23 mouse cellular contexts compared by ENCODE assay signal in genomic region chr19:46955630-46956029, GRCm38 (mm10). TPM values are rescaled to one million over a fixed set of nuclear protein-coding genes. Genes with fewer than 3 reads are reported as not detected.
DNase-seq lines count a peak whose midpoint lies in the region; ATAC-seq and TF ChIP-seq lines count a peak whose summit lies in the region.
"Had no signal": no experiment of that assay in that cellular context is flagged by ENCODE, and none has a peak within 500 bp of the region (broad histone marks: within the 10 kb centered on the region; RNA-seq: fewer than 3 reads in every experiment).

No protein-coding gene starts in this region.

- ATAC-seq in frontal cortex, adult (ENCODE audit: low TSS enrichment), result peak; percentile 76
- no peak for ATAC-seq in monocyte, adult 5-6 weeks (replicated peaks; ENCODE audit: insufficient number of reproducible peaks, low FRiP score, low TSS enrichment, poor library complexity, severe bottlenecking)
- ATAC-seq: activated CD4-positive, CD25-positive, alpha-beta regulatory T cell, adult 4 months; forebrain, embryonic 13.5 days; forebrain, embryonic 16.5 days; Patski had no signal

- intact Hi-C loops in left cerebral cortex, postnatal 14 days (cut with DNase I), result no loop called here

- TF ChIP-seq CTCF in MEL (IDR thresholded peaks at IDR 0.05 in 2 of 3, conservative IDR thresholded peaks at IDR 0.05 in 1 of 3; ENCODE audit: control insufficient read depth in 1 of 3, insufficient read depth in 1 of 3, low read depth in 2 of 3, low read length in 3 of 3, poor library complexity in 1 of 3, severe bottlenecking in 1 of 3), result no peak; a peak in 1 of 6 replicates

- H3K9ac ChIP-seq in MEL (ENCODE audit: control insufficient read depth, low read depth, low read length, poor library complexity, severe bottlenecking), result no peak overlapping the region
- H3K9ac ChIP-seq: embryonic facial prominence, embryonic 12.5 days; forebrain, embryonic 13.5 days had no signal

- TF ChIP-seq POLR2A in MEL (IDR thresholded peaks at IDR 0.05; ENCODE audit: control insufficient read depth in 1 of 2, insufficient read depth in 1 of 2, low read depth in 1 of 2, low read length in 2 of 2, poor library complexity in 1 of 2), result no peak

- TF ChIP-seq EP300 in MEL (IDR thresholded peaks at IDR 0.05; ENCODE audit: low read depth in 1 of 2, low read length in 2 of 2), result no peak

- DNase-seq in frontal cortex, postnatal 25 days (ENCODE audit: low spot score in 2 of 2), result no peak
- peak; percentile 43 to 63 for DNase-seq in left cerebral cortex, postnatal 14 days (ENCODE audit: low spot score in 2 of 2)
- no peak for DNase-seq in left cerebral cortex, adult 8-10 months (ENCODE audit: low spot score in 2 of 2)
- DNase-seq in MEL (ENCODE audit: low read depth, low spot score), result no peak
- peak; percentile 78 for DNase-seq in brain, adult 2 months (ENCODE audit: low read depth, low spot score)
- DNase-seq in cerebellum, postnatal 10 days, result no peak
- DNase-seq: adrenal gland, adult 8-10 months; adrenal gland, postnatal 14 days; adrenal gland, postnatal 36 days; cerebellum, adult 11 months; cerebellum, adult 18-20 months; cerebellum, adult 8-10 months; cerebellum, adult 9-11 months; cerebellum, postnatal 25 days had no signal

- no peak overlapping the region for H3K4me3 ChIP-seq in MEL (ENCODE audit: control insufficient read depth in 1 of 2, insufficient read depth in 1 of 2, low read depth in 2 of 2, low read length in 2 of 2)
- H3K4me3 ChIP-seq: embryonic facial prominence, embryonic 10.5 days; embryonic facial prominence, embryonic 12.5 days; forebrain, embryonic 13.5 days had no signal

- H3K4me1 ChIP-seq in MEL (ENCODE audit: control insufficient read depth in 1 of 2, insufficient read depth in 2 of 2, low read length in 2 of 2), result peaks cover 20 to 33% of the 10 kb centered on the region in 2 experiments

- TF ChIP-seq RAD21 in MEL (IDR thresholded peaks at IDR 0.05; ENCODE audit: low read depth, low read length), result no peak

- H3K36me3 ChIP-seq in MEL (ENCODE audit: control insufficient read depth in 1 of 2, insufficient read depth in 2 of 2, low read length in 2 of 2), result peaks cover 8 to 41% of the 10 kb centered on the region in 2 experiments

- no peaks in the 10 kb centered on the region for H3K27me3 ChIP-seq in MEL (ENCODE audit: control insufficient read depth in 1 of 2, insufficient read depth in 2 of 2, low read length in 2 of 2)
- H3K27me3 ChIP-seq: embryonic facial prominence, embryonic 12.5 days; forebrain, embryonic 13.5 days; Patski had no signal

- no peaks in the 10 kb centered on the region for H3K9me3 ChIP-seq in MEL (replicated peaks; ENCODE audit: insufficient read depth, low read length)
- H3K9me3 ChIP-seq: embryonic facial prominence, embryonic 10.5 days; embryonic facial prominence, embryonic 12.5 days; forebrain, embryonic 13.5 days had no signal

- peaks cover 70% of the 10 kb centered on the region for H3K79me2 ChIP-seq in MEL (ENCODE audit: control insufficient read depth, insufficient read depth, low read length, poor library complexity)

- no peak overlapping the region for H3K27ac ChIP-seq in MEL (ENCODE audit: control insufficient read depth, low read depth, low read length)
- H3K27ac ChIP-seq: embryonic facial prominence, embryonic 10.5 days; embryonic facial prominence, embryonic 12.5 days; forebrain, embryonic 13.5 days had no signal

TF ChIP-seq in MEL, 35 proteins besides CTCF, POLR2A, EP300 and RAD21:
- no peak; the same call in 1 of the 2 replicates for TF ChIP-seq ZC3H11A (IDR thresholded peaks at IDR 0.05; ENCODE audit: low read depth, low read length)
- TF ChIP-seq USF2 (IDR thresholded peaks at IDR 0.05; ENCODE audit: borderline replicate concordance in 1 of 2, insufficient read depth in 1 of 2, low read depth in 1 of 2, low read length in 2 of 2), result no peak
- TF ChIP-seq TBP (IDR thresholded peaks at IDR 0.05; ENCODE audit: low read depth, low read length), result 0 out of 2 replicates have a peak, but pooled peaks have one; percentile 38

RNA-seq across cellular contexts. Expression of gene Ina, which starts 58.9 kb away (rescaled TPM):
- total RNA-seq in left cerebral cortex, postnatal 14 days (2021), result 100 to 1,000 TPM; 177 to 184 TPM
- total RNA-seq in left cerebral cortex, adult 8-10 months (2022), result 100 to 1,000 TPM; 175 to 187 (median 178) TPM
- total RNA-seq in MEL (2012; rRNA removed), result not detected in 2 replicates
- not detected for polyA plus RNA-seq in MEL (2012; ENCODE audit: insufficient read depth in 1 of 2, insufficient read length in 2 of 2, low read depth in 1 of 2, low replicate concordance in 2 of 2, missing spikeins in 1 of 2)
- total RNA-seq in monocyte, adult 5-6 weeks (2017), result not detected in 3 replicates
- polyA plus RNA-seq: activated CD4-positive, CD25-positive, alpha-beta regulatory T cell, adult 4 months; C2C12 had no signal

RNA-seq across cellular contexts. Expression of gene Nt5c2, which starts 59.3 kb away (rescaled TPM):
- total RNA-seq in left cerebral cortex, postnatal 14 days (2021), result 10 to 100 TPM; 67.1 to 70.7 TPM
- 10 to 100 TPM; 70.8 to 83.9 (median 82.1) TPM for total RNA-seq in left cerebral cortex, adult 8-10 months (2022)
- 64.6 and 65.0 TPM in 2 replicates for total RNA-seq in MEL (2012; rRNA removed)
- polyA plus RNA-seq in MEL (2012; ENCODE audit: insufficient read depth in 1 of 2, insufficient read length in 2 of 2, low read depth in 1 of 2, low replicate concordance in 2 of 2, missing spikeins in 1 of 2), result 100 to 1,000 TPM; 147 to 455 TPM
- total RNA-seq in monocyte, adult 5-6 weeks (2017), result 45.4 to 63.8 TPM (median 58.6 TPM) in 3 replicates

Comparison
In these comparisons a context has a peak if more than half of its experiments do, and no peak if none do; other contexts are left out.
1. DNase-seq: peak in left cerebral cortex, postnatal 14 days (2 of 2) and brain, adult 2 months (single experiment); none in frontal cortex, postnatal 25 days (0 of 2), left cerebral cortex, adult 8-10 months (0 of 2), MEL (single experiment) and cerebellum, postnatal 10 days (0 of 2).
2. RNA of gene Ina, which starts 58.9 kb away (total RNA-seq): 177 to 184 TPM in left cerebral cortex, postnatal 14 days and 175 to 187 TPM in left cerebral cortex, adult 8-10 months; not detected in MEL and not detected in monocyte, adult 5-6 weeks; every median in the first group is over 100 times any median in the second.